Mouse (Mus musculus) monocyte, adult 5-6 weeks (primary cell): ENCODE measurements around the gene Spata2l. TPM values are rescaled to one million over a fixed set of nuclear protein-coding genes. Genes with fewer than 3 reads are reported as not detected.
"Not testable (repeated sequence)": the region's sequence is repeated elsewhere in the genome, so short reads cannot be mapped to it uniquely, and the experiment has no call there.

ENCODE experiments used
- ATAC-seq: fragments of 153-309, 156-312 bp; replicated peaks from 2 replicates; pipeline ENCODE4 v1.8.0; 2017; ENCODE audit warnings: mild to moderate bottlenecking; ENCODE audit not compliant: low TSS enrichment, insufficient number of reproducible peaks, severe bottlenecking, poor library complexity, low FRiP score
- total RNA-seq: library from RNA; stranded (forward); fragments of 200-1000, 200-491, 200-594 nt; gene quantifications from 3 replicates; pipeline ENCODE4 v1.2.3, GENCODE M21; 2017

Spata2l gene
- total RNA-seq, result 0.85 to 3.6 TPM (median 0.95 TPM) in 3 replicates

DNA sequence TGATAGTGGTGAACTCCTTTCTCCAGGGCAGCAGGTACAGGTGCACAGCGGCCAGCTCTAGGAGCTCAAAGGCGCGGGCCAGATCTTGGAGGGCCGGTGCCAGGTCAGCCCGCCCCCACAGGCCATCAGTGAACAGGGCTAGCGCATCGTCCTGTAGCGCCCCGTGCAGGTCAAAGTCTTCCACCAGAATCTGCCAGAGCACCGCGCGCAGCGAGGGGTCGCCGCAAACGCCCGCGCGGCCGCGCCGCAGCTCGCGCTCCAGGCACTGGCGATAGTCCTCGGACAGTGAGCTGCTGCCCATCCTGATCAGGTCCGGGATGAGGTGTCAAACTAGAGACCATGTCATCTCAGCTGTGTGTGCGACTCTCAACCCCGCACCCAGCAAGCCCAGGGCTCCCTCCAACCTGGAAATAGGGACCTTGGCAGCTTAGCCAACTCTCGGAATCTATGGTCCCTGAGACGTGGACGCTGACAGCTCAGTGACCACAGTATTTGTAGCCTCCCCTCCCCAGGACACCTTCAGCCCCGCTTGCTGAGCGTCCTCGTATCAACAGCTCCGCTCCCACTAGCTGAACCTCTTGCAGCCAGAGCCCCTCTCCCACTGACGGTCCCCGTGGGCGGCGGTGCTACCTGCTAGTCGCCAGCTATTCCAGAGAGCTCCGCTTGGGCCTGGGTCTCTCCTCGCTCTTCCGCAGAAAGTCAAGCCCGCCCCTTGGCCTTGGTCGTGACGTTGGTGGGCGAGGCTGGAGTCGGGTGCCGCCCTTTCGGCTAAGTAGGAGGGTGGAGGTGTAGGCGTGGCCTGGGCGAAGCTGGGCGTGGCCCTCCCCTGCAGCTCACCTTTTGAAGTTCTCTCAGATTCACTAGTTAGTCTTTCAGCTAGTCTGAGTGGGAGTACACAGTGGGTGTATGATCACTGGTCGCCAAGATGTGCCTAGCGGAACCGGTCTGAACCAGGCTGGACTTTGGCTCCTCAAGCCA, at the start of gene Spata2l:
Spata2l (minus strand) TSS at position 714 of the 978 bp plus-strand sequence.
- peak; percentile 87 for ATAC-seq

DNA sequence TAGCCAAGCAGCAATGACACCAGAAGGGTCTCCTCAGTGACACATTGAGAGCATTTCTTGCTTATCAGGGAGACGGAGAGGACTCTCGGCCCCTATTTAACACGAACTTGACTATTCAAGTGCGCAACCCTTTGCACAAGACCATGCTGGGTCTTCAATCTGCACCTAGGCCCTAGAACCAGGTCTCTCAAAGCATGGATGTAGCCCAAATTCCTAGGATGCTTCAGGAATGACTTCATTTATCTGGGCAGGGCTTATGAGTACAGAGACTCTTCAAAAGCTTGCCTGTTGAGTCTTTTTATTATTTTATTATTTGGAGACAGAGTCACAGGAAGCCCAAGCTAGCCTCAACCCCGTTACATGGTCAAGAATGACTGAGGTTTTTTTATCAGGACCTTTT, 48.5 kb upstream of the Spata2l start:
- no peak for ATAC-seq

DNA sequence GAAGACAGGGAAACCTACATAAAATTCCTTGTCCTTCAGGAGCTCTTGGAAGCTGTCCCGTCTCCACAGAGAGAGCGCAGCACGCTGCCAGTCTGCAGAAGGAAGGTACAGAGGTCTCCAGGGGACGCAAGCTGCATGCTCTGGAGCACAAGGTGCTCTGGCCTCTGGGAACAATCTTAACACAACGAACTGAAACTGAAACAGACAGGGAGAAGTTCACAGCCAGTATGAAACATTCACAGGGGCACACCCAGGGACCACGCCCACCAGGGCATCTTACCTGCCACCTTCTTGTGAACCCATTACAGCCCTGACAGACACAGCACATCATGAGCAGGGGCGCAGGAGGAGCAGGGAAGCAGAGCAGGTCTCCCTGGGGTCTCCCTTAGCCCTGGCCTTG, 48.0 kb upstream of the Spata2l start:
- ATAC-seq, result no peak

- 0 out of 2 replicates have a peak, but pooled peaks have one; percentile 28 for ATAC-seq
These were observed 47.0 kb upstream of the Spata2l start for GRCm38 (mm10) chr8:123282994-123283393.

DNA sequence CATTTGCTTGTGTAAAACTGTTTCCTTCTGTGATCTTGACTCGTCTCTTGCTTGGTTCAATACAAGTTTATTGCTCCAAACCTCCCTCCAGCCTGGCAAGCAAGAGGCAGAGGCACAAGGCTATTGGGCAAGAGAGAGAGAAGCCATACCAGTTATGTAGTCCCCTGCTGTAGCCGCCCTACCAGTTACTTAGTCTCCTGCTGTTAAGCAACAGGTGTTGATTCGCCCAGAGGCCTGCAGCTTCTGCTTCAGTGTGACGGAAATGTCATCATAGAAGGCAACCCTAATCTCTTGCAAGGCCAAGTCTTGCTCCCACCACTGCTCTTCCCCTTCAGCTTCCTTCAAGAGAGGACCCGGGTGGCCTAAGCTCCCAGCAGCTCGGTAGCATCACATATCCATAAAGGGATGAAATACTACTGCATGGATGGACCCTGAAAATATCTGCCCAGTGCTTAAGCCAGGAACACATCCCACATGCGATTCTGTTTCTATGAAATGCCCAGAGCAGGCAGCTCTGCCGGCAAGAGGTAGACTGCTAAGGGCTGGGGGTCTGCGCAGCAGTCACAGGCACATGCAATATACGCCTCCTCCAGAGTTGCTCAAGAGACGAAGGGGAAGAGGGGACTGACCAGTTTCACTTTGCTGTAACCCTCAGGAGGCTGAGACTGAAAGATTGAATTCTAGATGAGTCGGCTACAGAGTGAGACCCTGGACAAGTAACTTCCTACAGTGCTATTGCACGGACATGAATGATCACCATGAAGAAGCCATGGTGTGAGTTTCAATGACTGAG, 44.5 kb upstream of the Spata2l start:
- ATAC-seq, result peak; percentile 72

DNA sequence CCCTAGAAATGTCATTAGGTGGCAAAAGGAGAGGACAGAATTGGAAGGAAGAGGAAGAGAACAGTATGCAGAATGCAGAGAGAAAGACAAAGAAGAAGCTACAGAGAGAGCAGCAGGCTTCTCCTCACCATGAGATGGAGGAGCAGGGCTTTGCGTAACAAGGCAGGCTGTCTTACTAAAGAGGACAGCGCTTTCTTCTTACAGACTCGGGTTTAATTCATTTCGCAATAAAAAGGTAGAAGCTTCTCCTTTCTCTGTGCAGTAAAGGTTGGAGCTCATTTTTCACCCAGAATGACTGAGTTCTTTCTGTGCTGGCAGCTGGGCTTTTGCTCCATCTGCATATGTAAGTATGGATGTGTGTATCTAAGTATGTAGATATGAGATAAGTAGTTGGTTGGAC, 43.8 kb upstream of the Spata2l start:
- peak; percentile 43 for ATAC-seq

- no peak for ATAC-seq
These were observed 42.4 kb upstream of the Spata2l start for GRCm38 (mm10) chr8:123278445-123278844.

DNA sequence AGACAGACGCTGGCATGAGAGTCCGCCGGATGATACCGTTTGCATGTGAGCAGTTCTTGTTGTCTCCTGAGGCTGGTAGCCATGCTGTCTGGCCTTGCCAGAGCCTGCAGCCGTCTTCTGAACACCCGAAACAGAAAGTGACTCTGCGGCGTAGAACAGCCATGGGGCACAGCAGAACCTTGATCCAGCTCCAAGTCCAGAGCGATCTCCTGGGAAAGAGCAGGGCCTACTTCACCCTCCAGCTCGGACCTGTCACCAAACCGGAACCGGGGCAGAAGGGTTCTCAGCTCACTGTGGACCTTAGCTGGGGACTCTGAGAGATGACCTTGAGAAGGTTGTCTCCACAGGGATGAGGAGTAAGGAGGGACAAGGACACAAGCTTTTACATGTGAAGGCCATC, 39.1 kb upstream of the Spata2l start:
- ATAC-seq, result no peak

DNA sequence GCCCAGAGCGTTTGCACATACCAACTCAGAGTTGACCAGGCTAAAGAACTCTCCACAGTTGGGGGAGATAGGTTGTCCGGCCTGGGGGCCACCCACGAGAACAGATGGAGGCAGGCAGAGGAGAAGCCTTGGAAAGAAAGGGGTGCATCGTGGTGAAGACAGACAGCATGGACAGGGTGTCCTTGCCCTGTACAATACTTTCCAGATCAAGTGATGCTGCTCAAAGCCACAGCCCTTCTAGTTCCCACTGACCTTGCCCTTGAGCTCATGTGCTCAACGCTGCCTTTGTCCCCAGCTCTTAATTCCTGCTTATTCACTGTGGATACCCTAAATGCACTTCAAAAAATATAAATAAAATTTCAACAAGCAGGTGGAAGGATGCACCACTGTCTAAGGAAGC, 38.4 kb upstream of the Spata2l start:
- ATAC-seq, result no peak

GRCm38 (mm10) chr8:123271901-123272300, 35.9 kb upstream of the Spata2l start:
- no peak for ATAC-seq

DNA sequence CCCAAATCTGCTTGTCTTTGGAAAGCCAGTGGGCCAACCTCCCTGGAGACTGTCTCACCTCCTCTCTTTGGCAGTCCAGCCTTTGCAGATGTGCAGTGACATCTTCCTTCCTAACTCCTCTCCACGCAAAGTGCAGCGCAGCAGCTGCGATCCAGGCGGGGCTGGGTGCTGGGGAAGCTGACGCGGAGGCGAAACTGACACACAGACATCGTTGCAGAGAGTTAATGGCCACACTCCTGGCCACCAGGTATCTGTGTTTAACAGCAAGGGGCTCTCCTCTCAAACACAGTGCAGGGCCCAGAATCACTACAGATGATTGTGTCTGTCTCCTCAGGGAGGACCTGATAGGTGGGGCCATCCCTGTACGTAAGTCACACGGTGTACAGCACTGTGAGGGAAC, 35.1 kb upstream of the Spata2l start:
- ATAC-seq, result no peak

DNA sequence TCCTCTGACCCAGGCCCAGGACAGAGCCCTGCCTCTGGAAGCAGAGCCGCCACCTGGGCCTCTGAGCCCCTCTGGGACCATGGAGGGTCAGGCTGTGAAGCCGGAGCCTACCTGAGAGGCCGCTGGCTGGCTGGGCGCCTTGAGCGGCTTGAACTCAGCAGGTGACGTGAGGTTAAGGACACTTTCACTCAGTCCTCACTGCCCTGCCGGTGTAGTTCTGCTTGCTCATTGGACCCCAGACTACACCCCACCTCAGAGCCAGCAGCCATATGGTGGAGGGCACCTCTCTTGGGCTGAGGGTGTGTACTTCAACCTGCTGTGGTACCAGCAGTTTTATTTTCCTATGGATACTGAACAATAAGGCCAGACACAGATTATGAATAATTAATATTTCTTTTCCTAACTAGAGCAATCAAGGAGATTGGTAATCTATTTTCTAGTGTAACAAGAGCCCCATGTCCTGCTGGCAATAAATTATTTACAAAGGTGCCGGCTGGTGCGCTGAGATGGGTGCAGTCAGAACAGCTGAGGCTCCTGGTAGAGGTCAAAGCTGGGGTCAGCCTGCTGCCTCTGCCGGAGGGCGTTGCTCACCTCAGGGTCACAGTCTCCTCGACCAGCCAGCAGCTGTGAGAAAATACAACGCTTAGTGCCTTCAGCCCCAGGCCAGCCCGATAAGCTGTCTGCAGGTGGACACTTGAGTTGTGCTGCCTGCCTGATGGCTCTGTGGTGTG, 32.1 kb upstream of the Spata2l start:
- no peak for ATAC-seq

GRCm38 (mm10) chr8:123257593-123257992, 21.6 kb upstream of the Spata2l start:
- not testable (repeated sequence) for ATAC-seq

DNA sequence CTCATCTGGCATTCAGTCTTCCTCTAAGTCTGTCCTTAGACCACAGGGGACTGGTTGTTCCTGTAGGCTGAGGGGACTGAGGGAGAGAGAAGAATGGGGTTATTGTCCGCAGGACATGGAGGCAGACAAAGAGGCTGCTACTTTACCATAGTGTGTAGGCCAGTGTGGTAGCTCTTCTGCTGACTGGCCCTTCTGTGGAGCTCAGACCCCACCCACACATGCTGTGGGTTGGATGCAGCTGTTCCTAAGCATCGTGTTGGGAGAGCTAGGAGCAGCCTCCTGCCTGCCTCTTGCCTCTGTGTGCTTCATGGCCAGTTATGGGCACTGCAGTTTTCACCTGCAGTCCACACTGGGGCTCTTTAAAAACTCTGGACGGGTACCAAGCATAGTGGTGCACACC, 21.1 kb upstream of the Spata2l start:
- ATAC-seq, result no peak

DNA sequence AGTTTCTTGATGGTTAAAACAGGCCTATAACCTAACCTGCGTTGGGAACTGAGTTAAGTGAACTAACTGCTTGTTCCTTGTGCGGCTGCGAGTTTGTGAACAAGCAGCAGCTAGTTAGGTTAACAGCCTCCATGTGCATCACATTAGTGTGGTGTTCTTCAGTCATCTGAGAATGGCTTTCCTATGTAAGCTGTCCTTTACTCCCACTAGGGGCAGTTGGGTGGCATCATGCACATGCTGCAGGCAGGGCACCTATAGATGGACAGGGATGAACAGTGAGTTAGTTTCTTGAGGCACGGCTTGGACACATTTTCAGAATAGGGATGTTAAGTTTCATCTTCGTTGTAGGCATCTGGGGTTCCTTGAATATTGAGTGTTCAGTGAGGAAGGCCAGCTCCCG, 19.1 kb upstream of the Spata2l start:
- no peak for ATAC-seq

GRCm38 (mm10) chr8:123254099-123254885, 18.3 kb upstream of the Spata2l start, which contains the start of the genes Zfp276 and Vps9d1:
Gene Zfp276 (plus strand): TSS chr8:123254195.
Gene Vps9d1 (minus strand): TSS chr8:123254348.
- peak; percentile 55; the same call in 1 of the 2 replicates for ATAC-seq

DNA sequence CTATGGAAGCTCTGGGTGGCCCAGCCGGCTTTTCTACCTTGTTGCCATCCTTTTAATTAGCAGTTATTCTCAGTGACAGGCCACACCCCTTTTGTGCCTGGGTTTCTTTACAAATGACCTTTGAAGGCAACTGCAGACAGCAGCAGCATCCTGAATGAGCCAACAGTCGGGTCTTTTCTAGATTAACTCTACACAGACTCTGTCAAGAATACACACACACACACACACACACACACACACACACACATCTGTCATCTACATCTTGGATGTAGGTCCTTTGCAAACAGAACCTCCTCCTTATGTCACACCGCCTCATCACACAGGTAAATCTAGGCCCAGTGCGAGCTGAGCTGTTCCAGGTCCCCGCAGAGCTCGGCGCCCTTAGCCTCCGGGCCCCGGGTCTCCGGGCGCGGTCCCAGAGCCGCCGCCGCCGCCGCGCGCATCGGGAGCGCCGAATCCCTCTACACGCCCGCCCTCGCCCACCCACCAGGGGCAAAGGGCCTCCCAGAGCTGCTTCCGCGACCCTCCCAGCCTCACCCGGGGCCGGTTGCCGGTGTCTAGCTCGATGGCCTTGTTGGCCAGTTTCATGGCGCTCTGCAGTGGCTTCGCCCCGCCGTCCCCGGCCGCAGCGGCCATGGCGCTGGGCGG, 17.5 kb upstream of the Spata2l start:
- ATAC-seq, result no peak

- no peak for ATAC-seq
These were observed 16.9 kb upstream of the Spata2l start for GRCm38 (mm10) chr8:123252925-123253324.
